Mouse (Mus musculus) CH12.LX (cell line): Measurements from ENCODE around the gene Gtf2h2.

ENCODE experiments used
- CHD2 ChIP-seq: IDR thresholded peaks from 2 replicates; pipeline ENCODE4 v1.6.1; 2011; ENCODE audit warnings: low read length, improper control_type of control experiment
- CTCF ChIP-seq, 2 experiments: IDR thresholded peaks in 1 of 2; conservative IDR thresholded peaks in 1 of 2; 2 replicates each; pipeline ENCODE4 v1.5.1; 2011 to 2012; ENCODE audit warnings: low read depth in 2 of 2, low read length in 2 of 2, improper control_type of control experiment in 1 of 2, inconsistent platforms in 1 of 2, mild to moderate bottlenecking in 1 of 2, moderate library complexity in 1 of 2

GRCm38 (mm10) chr13:100490424-100490823 lies 2.0 kb downstream of the Gtf2h2 start:
- no peak for TF ChIP-seq CTCF (conservative IDR thresholded peaks at IDR 0.05 in 1 of 2, IDR thresholded peaks at IDR 0.05 in 1 of 2; ENCODE audit: low read depth in 2 of 2, low read length in 2 of 2)
- no peak for TF ChIP-seq CHD2
